Mouse (Mus musculus) activated CD4-positive, CD25-positive, alpha-beta regulatory T cell, adult 9 weeks (primary cell): ENCODE data around the gene Accsl. TPM values are rescaled to one million over a fixed set of nuclear protein-coding genes. Genes with fewer than 3 reads are reported as not detected.

Experiments
- polyA plus RNA-seq: library from polyadenylated mRNA; unstranded; fragments of 100-300 nt; shearing (Covaris generic); gene quantifications from one replicate; pipeline ENCODE4 v1.2.1, GENCODE M21; 2017

Accsl gene
- not detected for polyA plus RNA-seq

GRCm38 (mm10) chr2:93869107-93869600 is at the start of gene Accsl:
Gene Accsl, minus strand, starts transcription at chr2:93869157.

GRCm38 (mm10) chr2:93849505-93850089 is 19.4 kb downstream of the Accsl start, which contains the start of gene Accs:
Gene Accs, minus strand, starts transcription at chr2:93849943.

GRCm38 (mm10) chr2:93822045-93822749 is 46.8 kb downstream of the Accsl start, which contains the start of gene Ext2:
Gene Ext2, minus strand, starts transcription at chr2:93822568.

Other genes with a start within 250 kb of the Accsl start
- not detected for gene Alx4, start 226.8 kb downstream of the Accsl start, polyA plus RNA-seq
- 30.2 TPM for gene Ext2, start 46.6 kb downstream of the Accsl start, polyA plus RNA-seq
- gene Accs, start 19.2 kb downstream of the Accsl start, polyA plus RNA-seq = 12.3 TPM
- not detected for gene Gm13889, start 88.0 kb upstream of the Accsl start, polyA plus RNA-seq
- gene Gm27027, start 127.2 kb upstream of the Accsl start, polyA plus RNA-seq = not detected
- 68.8 TPM for gene Alkbh3, start 141.7 kb upstream of the Accsl start, polyA plus RNA-seq